Mouse (Mus musculus) limb, embryonic 15.5 days (tissue): ENCODE measurements around the gene Spg21. TPM values are rescaled to one million over a fixed set of nuclear protein-coding genes. Genes with fewer than 3 reads are reported as not detected.

Experiments used
- ATAC-seq: fragments of 200-750 bp; cut with Nextera tagmentation; 2 replicates; pipeline ENCODE4 v1.8.0; 2017; ENCODE audit warnings: low read depth, moderate TSS enrichment; ENCODE audit not compliant: insufficient number of reproducible peaks, low FRiP score, low TSS enrichment
- H3K27ac ChIP-seq: fragments of 300-500 bp; sonication (generic); 2 replicates; pipeline ENCODE4 v1.5.1; 2015; ENCODE audit warnings: moderate library complexity, mild to moderate bottlenecking, inconsistent platforms
- H3K27me3 ChIP-seq: fragments of 300-500 bp; sonication (generic); 2 replicates; pipeline ENCODE4 v1.6.1; 2015; ENCODE audit warnings: inconsistent platforms
- H3K36me3 ChIP-seq: fragments of 300-500 bp; sonication (generic); 2 replicates; pipeline ENCODE4 v1.6.1; 2015; ENCODE audit warnings: inconsistent platforms
- H3K4me1 ChIP-seq: fragments of 300-500 bp; sonication (generic); 2 replicates; pipeline ENCODE4 v1.6.1; 2015; ENCODE audit warnings: inconsistent platforms
- H3K4me2 ChIP-seq: fragments of 300-500 bp; sonication (generic); 2 replicates; pipeline ENCODE4 v1.6.1; 2015; ENCODE audit warnings: mild to moderate bottlenecking, inconsistent platforms
- H3K4me3 ChIP-seq: fragments of 300-500 bp; sonication (generic); 2 replicates; pipeline ENCODE4 v1.5.1; 2015; ENCODE audit warnings: mild to moderate bottlenecking, inconsistent platforms
- H3K9ac ChIP-seq: fragments of 300-500 bp; sonication (generic); 2 replicates; pipeline ENCODE4 v1.6.1; 2015; ENCODE audit warnings: inconsistent platforms
- H3K9me3 ChIP-seq: fragments of 300-500 bp; sonication (generic); 2 replicates; pipeline ENCODE4 v1.6.1; 2016; ENCODE audit warnings: inconsistent platforms
- WGBS: fragments of 180-500 bp; shearing (Covaris S2); methylation state at CpG from one replicate; pipeline ENCODE4 v1.1.7; 2015; 5-methylcytosine and 5-hydroxymethylcytosine counted together
- polyA plus RNA-seq: library from polyadenylated mRNA; unstranded; fragments of >200 nt; fragmentation: Nextera tagmentation; extraction: Ambion mirVana; gene quantifications from 2 replicates; pipeline ENCODE4 v1.2.1, GENCODE M21; 2015

Gene Spg21
- polyA plus RNA-seq, result 123 and 165 TPM in 2 replicates

- no peaks in the 10 kb centered on the region for H3K9me3 ChIP-seq
- H3K4me2 ChIP-seq, result peak within 1 kb of the TSS; percentile 60
- H3K36me3 ChIP-seq, result peaks cover 12% of the 10 kb centered on the region
- ATAC-seq, result peak; percentile 89
- WGBS, result under 1% methylated on average over 53 of the region's 53 CpGs
- H3K4me3 ChIP-seq, result peak within 1 kb of the TSS; percentile 69
- no peaks in the 10 kb centered on the region for H3K27me3 ChIP-seq
- peak within 1 kb of the TSS; percentile 67 for H3K9ac ChIP-seq
- H3K27ac ChIP-seq, result peak within 1 kb of the TSS; percentile 86
- peaks cover 13% of the 10 kb centered on the region for H3K4me1 ChIP-seq
Measured at GRCm38 (mm10) chr9:65460732-65461442, at the start of gene Spg21. Gene Spg21, plus strand, starts transcription at chr9:65460947.

- Histone ChIP-seq H3K4me1 (no peaks in the 10 kb centered on the region), H3K4me2 (no peak overlapping the region), H3K36me3 (no peaks in the 10 kb centered on the region), H3K4me3 (no peak overlapping the region), H3K9ac (no peak overlapping the region), H3K27ac (no peak overlapping the region), H3K9me3 (no peaks in the 10 kb centered on the region), H3K27me3 (no peaks in the 10 kb centered on the region)
- no peak for ATAC-seq
- WGBS, result 63% methylated on average over 3 of the region's 3 CpGs
Measured at GRCm38 (mm10) chr9:65411326-65411725, 49.4 kb upstream of the Spg21 start.

- WGBS, result 31% methylated on average over 3 of the region's 3 CpGs
- Histone ChIP-seq H3K9me3 (no peaks in the 10 kb centered on the region), H3K4me1 (no peaks in the 10 kb centered on the region), H3K36me3 (no peaks in the 10 kb centered on the region), H3K27ac (no peak overlapping the region), H3K9ac (no peak overlapping the region), H3K4me3 (no peak overlapping the region), H3K4me2 (no peak overlapping the region), H3K27me3 (no peaks in the 10 kb centered on the region)
- ATAC-seq, result no peak
Measured at GRCm38 (mm10) chr9:65417738-65418137, 43.0 kb upstream of the Spg21 start.

GRCm38 (mm10) chr9:65419633-65420032, 41.1 kb upstream of the Spg21 start:
- Histone ChIP-seq H3K27me3 (no peaks in the 10 kb centered on the region), H3K36me3 (no peaks in the 10 kb centered on the region), H3K9ac (no peak overlapping the region), H3K4me1 (no peaks in the 10 kb centered on the region), H3K4me3 (no peak overlapping the region), H3K9me3 (no peaks in the 10 kb centered on the region), H3K27ac (no peak overlapping the region), H3K4me2 (no peak overlapping the region)
- WGBS, result 67% methylated on average over 3 of the region's 3 CpGs
- no peak for ATAC-seq

GRCm38 (mm10) chr9:65422760-65423501, 37.8 kb upstream of the Spg21 start, which contains the start of gene Slc51b:
Gene Slc51b, minus strand, starts transcription at chr9:65422955.
- no peaks in the 10 kb centered on the region for H3K27me3 ChIP-seq
- no peak within 1 kb of the TSS for H3K4me2 ChIP-seq
- no peaks in the 10 kb centered on the region for H3K9me3 ChIP-seq
- no peaks in the 10 kb centered on the region for H3K4me1 ChIP-seq
- no peak within 1 kb of the TSS for H3K9ac ChIP-seq
- no peaks in the 10 kb centered on the region for H3K36me3 ChIP-seq
- H3K27ac ChIP-seq, result no peak within 1 kb of the TSS
- WGBS, result 77% methylated on average over 11 of the region's 11 CpGs
- no peak for ATAC-seq
- no peak within 1 kb of the TSS for H3K4me3 ChIP-seq

- Histone ChIP-seq H3K9me3 (no peaks in the 10 kb centered on the region), H3K27me3 (no peaks in the 10 kb centered on the region), H3K4me3 (no peak overlapping the region), H3K36me3 (no peaks in the 10 kb centered on the region), H3K9ac (no peak overlapping the region), H3K4me1 (no peaks in the 10 kb centered on the region), H3K27ac (no peak overlapping the region), H3K4me2 (no peak overlapping the region)
- ATAC-seq, result no peak
- WGBS, result 12% methylated on average over 3 of the region's 3 CpGs
Measured at GRCm38 (mm10) chr9:65424393-65424792, 36.4 kb upstream of the Spg21 start.

GRCm38 (mm10) chr9:65427511-65427910, 33.2 kb upstream of the Spg21 start:
- no peaks in the 10 kb centered on the region for H3K4me1 ChIP-seq
- no peak overlapping the region for H3K4me3 ChIP-seq
- no peaks in the 10 kb centered on the region for H3K27me3 ChIP-seq
- H3K9me3 ChIP-seq, result no peaks in the 10 kb centered on the region
- H3K36me3 ChIP-seq, result no peaks in the 10 kb centered on the region
- ATAC-seq, result no peak
- no peak overlapping the region for H3K4me2 ChIP-seq
- 55% methylated on average over 2 of the region's 2 CpGs for WGBS
- H3K27ac ChIP-seq, result no peak overlapping the region
- H3K9ac ChIP-seq, result no peak overlapping the region

- Histone ChIP-seq H3K36me3 (no peaks in the 10 kb centered on the region), H3K9ac (no peak overlapping the region), H3K4me3 (no peak overlapping the region), H3K27me3 (no peaks in the 10 kb centered on the region), H3K4me2 (no peak overlapping the region), H3K27ac (no peak overlapping the region), H3K9me3 (no peaks in the 10 kb centered on the region), H3K4me1 (no peaks in the 10 kb centered on the region)
- WGBS, result 83% methylated on average over 5 of the region's 5 CpGs
- ATAC-seq, result no peak
Measured at GRCm38 (mm10) chr9:65428003-65428402, 32.7 kb upstream of the Spg21 start.

GRCm38 (mm10) chr9:65430401-65430800, 30.3 kb upstream of the Spg21 start:
- H3K9ac ChIP-seq, result no peak overlapping the region
- H3K27ac ChIP-seq, result no peak overlapping the region
- no peaks in the 10 kb centered on the region for H3K27me3 ChIP-seq
- no peaks in the 10 kb centered on the region for H3K36me3 ChIP-seq
- H3K9me3 ChIP-seq, result no peaks in the 10 kb centered on the region
- no peaks in the 10 kb centered on the region for H3K4me1 ChIP-seq
- H3K4me3 ChIP-seq, result no peak overlapping the region
- H3K4me2 ChIP-seq, result no peak overlapping the region
- no peak for ATAC-seq

GRCm38 (mm10) chr9:65430921-65431320, 29.8 kb upstream of the Spg21 start:
- no peaks in the 10 kb centered on the region for H3K4me1 ChIP-seq
- no peak for ATAC-seq

GRCm38 (mm10) chr9:65432236-65432635, 28.5 kb upstream of the Spg21 start:
- no peaks in the 10 kb centered on the region for H3K36me3 ChIP-seq
- no peak overlapping the region for H3K27ac ChIP-seq
- no peaks in the 10 kb centered on the region for H3K9me3 ChIP-seq
- no peak overlapping the region for H3K9ac ChIP-seq
- H3K4me2 ChIP-seq, result no peak overlapping the region
- H3K27me3 ChIP-seq, result no peaks in the 10 kb centered on the region
- ATAC-seq, result no peak
- H3K4me1 ChIP-seq, result peaks cover 7% of the 10 kb centered on the region
- H3K4me3 ChIP-seq, result no peak overlapping the region
- WGBS, result under 1% methylated on average over 3 of the region's 3 CpGs

More at GRCm38 (mm10) chr9:65430921-65431320, 29.8 kb upstream of the Spg21 start:
- WGBS, result 86% methylated on average over 5 of the region's 5 CpGs
- Histone ChIP-seq H3K36me3 (no peaks in the 10 kb centered on the region), H3K27ac (no peak overlapping the region), H3K9me3 (no peaks in the 10 kb centered on the region), H3K27me3 (no peaks in the 10 kb centered on the region), H3K4me3 (no peak overlapping the region), H3K9ac (no peak overlapping the region), H3K4me2 (no peak overlapping the region)

- 66% methylated on average over 5 of the region's 5 CpGs for WGBS
Measured at GRCm38 (mm10) chr9:65434140-65434539, 26.6 kb upstream of the Spg21 start.

More at GRCm38 (mm10) chr9:65434140-65434539, 26.6 kb upstream of the Spg21 start:
- ATAC-seq, result no peak
- Histone ChIP-seq H3K27me3 (no peaks in the 10 kb centered on the region), H3K4me2 (no peak overlapping the region), H3K27ac (no peak overlapping the region), H3K9ac (no peak overlapping the region), H3K4me1 (peaks cover 7% of the 10 kb centered on the region), H3K9me3 (no peaks in the 10 kb centered on the region), H3K4me3 (no peak overlapping the region), H3K36me3 (peaks cover 5% of the 10 kb centered on the region; the same call in 1 of the 2 replicates)
